Mouse (Mus musculus) forebrain, embryonic 16.5 days (tissue): ENCODE measurements at regions not wholly inside any gene's neighbourhood (a gene's known extent, or its start where the extent isn't known, plus 50 kb on each side); places are given as distances from the start of the nearest gene placed in this dataset.
A peak's percentile ranks its signal among the peaks of the same experiment; 100 is the strongest.

Experiments
- ATAC-seq: fragments of 200-750 bp; cut with Nextera tagmentation; 2 replicates; pipeline ENCODE4 v1.8.0; 2017; ENCODE audit warnings: mild to moderate bottlenecking, moderate library complexity
- H3K27ac ChIP-seq: fragments of 300-500 bp; sonication (generic); 2 replicates; pipeline ENCODE4 v1.5.1; 2014; ENCODE audit warnings: low read length, control low read depth
- H3K27me3 ChIP-seq: fragments of 300-500 bp; sonication (generic); replicated peaks from 2 replicates; pipeline ENCODE4 v1.6.1; 2014; ENCODE audit warnings: low read length; ENCODE audit not compliant: control insufficient read depth, insufficient read depth
- H3K36me3 ChIP-seq: fragments of 300-500 bp; sonication (generic); 2 replicates; pipeline ENCODE4 v1.6.1; 2014; ENCODE audit not compliant: control insufficient read depth, insufficient read depth
- H3K4me1 ChIP-seq: fragments of 300-500 bp; sonication (generic); replicated peaks from 2 replicates; pipeline ENCODE4 v1.6.1; 2014; ENCODE audit warnings: low read length; ENCODE audit not compliant: control insufficient read depth, insufficient read depth
- H3K4me2 ChIP-seq: fragments of 300-500 bp; sonication (generic); 2 replicates; pipeline ENCODE4 v1.6.1; 2014; ENCODE audit warnings: mild to moderate bottlenecking, low read length, control low read depth
- H3K4me3 ChIP-seq: fragments of 300-500 bp; sonication (generic); replicated peaks from 2 replicates; pipeline ENCODE4 v1.5.1; 2014; ENCODE audit warnings: mild to moderate bottlenecking, low read length, control low read depth
- H3K9ac ChIP-seq: fragments of 300-500 bp; sonication (generic); replicated peaks from 2 replicates; pipeline ENCODE4 v1.6.1; 2014; ENCODE audit warnings: low read depth, low read length, control low read depth
- H3K9me3 ChIP-seq: fragments of 300-500 bp; sonication (generic); 2 replicates; pipeline ENCODE4 v1.6.1; 2016; ENCODE audit warnings: low read length; ENCODE audit not compliant: control insufficient read depth
- WGBS: fragments of 180-500 bp; shearing (Covaris S2); extraction: QIAGEN DNeasy Blood & Tissue Kit; methylation state at CpG from one replicate; pipeline ENCODE4 v1.1.7; 2014; 5-methylcytosine and 5-hydroxymethylcytosine counted together

GRCm38 (mm10) chr14:80789131-80789530 is 805.2 kb downstream of the Olfm4 start:
- H3K27ac ChIP-seq, result no peak overlapping the region
- WGBS, result 95% methylated on average over 1 of the region's 1 CpGs
- ATAC-seq, result no peak
- H3K4me3 ChIP-seq, result no peak overlapping the region
- H3K4me2 ChIP-seq, result no peak overlapping the region
- H3K27me3 ChIP-seq, result no peaks in the 10 kb centered on the region
- H3K9me3 ChIP-seq, result no peaks in the 10 kb centered on the region
- no peak overlapping the region for H3K9ac ChIP-seq
- H3K36me3 ChIP-seq, result no peaks in the 10 kb centered on the region
- H3K4me1 ChIP-seq, result no peaks in the 10 kb centered on the region

GRCm38 (mm10) chr14:80799370-80799959 is 815.6 kb downstream of the Olfm4 start:
- H3K9me3 ChIP-seq, result no peaks in the 10 kb centered on the region
- no peaks in the 10 kb centered on the region for H3K27me3 ChIP-seq
- no peak overlapping the region for H3K27ac ChIP-seq
- no peak overlapping the region for H3K9ac ChIP-seq
- 89% methylated on average over 6 of the region's 6 CpGs for WGBS
- H3K4me3 ChIP-seq, result no peak overlapping the region
- no peaks in the 10 kb centered on the region for H3K36me3 ChIP-seq
- H3K4me2 ChIP-seq, result no peak overlapping the region
- no peaks in the 10 kb centered on the region for H3K4me1 ChIP-seq
- no peak for ATAC-seq

DNA sequence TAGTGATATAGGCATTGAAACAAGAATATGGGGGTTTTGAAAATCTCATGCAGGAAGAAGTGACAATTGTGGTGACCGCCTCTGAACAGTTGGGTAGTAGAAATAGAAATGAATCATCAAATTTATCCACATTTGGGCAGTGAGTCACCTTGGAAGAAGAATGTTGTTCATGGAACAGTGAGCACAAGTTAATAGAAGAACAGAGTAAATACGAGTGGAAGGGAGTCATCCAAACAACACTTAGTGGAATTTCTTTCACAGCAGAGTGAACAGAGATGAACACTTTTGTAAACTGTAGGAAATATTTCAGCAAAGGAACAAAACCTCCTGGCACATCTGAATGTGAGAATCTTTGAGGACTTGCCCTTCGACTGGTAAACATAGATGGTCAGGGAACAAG is 846.6 kb downstream of the Olfm4 start:
- H3K9me3 ChIP-seq, result no peaks in the 10 kb centered on the region
- H3K9ac ChIP-seq, result no peak overlapping the region
- WGBS, result 91% methylated on average over 3 of the region's 3 CpGs
- no peak for ATAC-seq
- H3K4me1 ChIP-seq, result no peaks in the 10 kb centered on the region
- no peak overlapping the region for H3K4me3 ChIP-seq
- H3K27ac ChIP-seq, result no peak overlapping the region
- no peaks in the 10 kb centered on the region for H3K36me3 ChIP-seq
- H3K4me2 ChIP-seq, result no peak overlapping the region
- H3K27me3 ChIP-seq, result no peaks in the 10 kb centered on the region

DNA sequence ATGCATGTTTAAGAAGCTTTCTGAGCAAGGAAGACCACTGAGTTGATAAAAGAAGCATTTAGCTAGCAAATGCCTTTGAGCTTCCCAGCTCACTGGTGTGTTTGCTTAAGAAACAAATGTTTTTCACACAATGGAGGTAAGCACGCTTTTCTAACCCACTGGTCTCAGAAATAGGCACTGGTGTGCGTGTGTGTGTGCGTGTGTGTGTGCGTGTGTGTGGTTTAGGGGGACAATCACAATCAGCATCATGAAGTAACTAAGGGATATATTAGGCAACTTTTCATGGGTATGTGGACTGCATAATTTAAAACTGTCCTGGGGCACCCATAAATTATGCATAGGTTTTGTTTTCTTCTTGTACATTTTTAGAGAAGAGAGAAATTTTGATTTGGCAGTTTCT is 860.7 kb downstream of the Olfm4 start:
- Histone ChIP-seq H3K36me3 (no peaks in the 10 kb centered on the region), H3K4me3 (no peak overlapping the region), H3K9ac (no peak overlapping the region), H3K4me1 (peaks cover 6% of the 10 kb centered on the region), H3K4me2 (no peak overlapping the region), H3K27ac (no peak overlapping the region), H3K27me3 (no peaks in the 10 kb centered on the region), H3K9me3 (no peaks in the 10 kb centered on the region)
- WGBS, result 64% methylated on average over 4 of the region's 4 CpGs
- ATAC-seq, result no peak

DNA sequence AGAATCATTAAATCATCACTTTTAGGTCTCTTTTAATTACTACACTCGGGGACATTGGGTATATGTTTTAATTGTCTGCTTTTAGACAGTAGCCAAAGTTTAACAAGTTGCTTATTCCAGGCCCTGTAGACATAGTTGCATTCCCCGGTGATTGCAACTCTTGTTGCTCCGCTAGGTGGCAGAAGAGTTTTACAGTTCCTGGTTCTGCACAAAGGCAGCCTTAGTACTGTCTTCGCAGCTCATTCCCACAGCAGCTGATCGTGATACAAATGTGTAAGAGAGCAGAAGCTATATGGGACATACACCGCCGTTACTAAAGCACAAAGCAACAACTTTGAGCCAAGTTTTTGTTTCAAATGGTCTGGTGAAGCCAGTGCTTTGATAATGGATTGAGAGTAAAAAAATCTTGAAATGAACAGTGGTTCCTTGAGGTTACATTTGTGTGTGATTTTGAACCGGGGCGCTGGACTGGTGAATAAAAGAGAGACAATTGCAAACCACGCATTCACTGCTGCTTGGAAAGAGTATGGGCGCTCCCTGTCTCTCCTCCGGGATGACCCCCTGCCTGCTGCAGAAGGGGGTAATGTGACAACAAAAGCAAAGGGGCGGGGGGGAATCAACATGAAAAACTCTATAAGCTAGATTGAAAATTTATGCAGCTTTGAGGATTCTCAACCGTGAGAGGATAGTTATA is 861.8 kb downstream of the Olfm4 start:
- Histone ChIP-seq H3K9me3 (no peaks in the 10 kb centered on the region), H3K9ac (peak overlapping the region; percentile 19; the same call in 1 of the 2 replicates), H3K27me3 (no peaks in the 10 kb centered on the region), H3K27ac (no peak overlapping the region), H3K4me1 (peaks cover 6% of the 10 kb centered on the region), H3K4me2 (peak overlapping the region; percentile 44), H3K36me3 (no peaks in the 10 kb centered on the region), H3K4me3 (peak overlapping the region; percentile 30)
- 6% methylated on average over 14 of the region's 14 CpGs for WGBS
- peak; percentile 97 for ATAC-seq

GRCm38 (mm10) chr14:80846420-80847083 is 862.7 kb downstream of the Olfm4 start:
- Histone ChIP-seq H3K4me3 (no peak overlapping the region), H3K9me3 (no peaks in the 10 kb centered on the region), H3K4me2 (peak overlapping the region; percentile 44), H3K27ac (no peak overlapping the region), H3K9ac (no peak overlapping the region), H3K27me3 (no peaks in the 10 kb centered on the region), H3K4me1 (peaks cover 6% of the 10 kb centered on the region), H3K36me3 (no peaks in the 10 kb centered on the region)
- WGBS, result 60% methylated on average over 9 of the region's 9 CpGs
- ATAC-seq, result peak; percentile 55
